Mouse (Mus musculus): ENCODE results near the gene Cep89. TPM values are rescaled to one million over a fixed set of nuclear protein-coding genes. Genes with fewer than 3 reads are reported as not detected.

Gene Cep89
- 10 to 100 TPM; 14.2 to 23.5 TPM for polyA plus RNA-seq (2017; shearing (Covaris generic))

DNA sequence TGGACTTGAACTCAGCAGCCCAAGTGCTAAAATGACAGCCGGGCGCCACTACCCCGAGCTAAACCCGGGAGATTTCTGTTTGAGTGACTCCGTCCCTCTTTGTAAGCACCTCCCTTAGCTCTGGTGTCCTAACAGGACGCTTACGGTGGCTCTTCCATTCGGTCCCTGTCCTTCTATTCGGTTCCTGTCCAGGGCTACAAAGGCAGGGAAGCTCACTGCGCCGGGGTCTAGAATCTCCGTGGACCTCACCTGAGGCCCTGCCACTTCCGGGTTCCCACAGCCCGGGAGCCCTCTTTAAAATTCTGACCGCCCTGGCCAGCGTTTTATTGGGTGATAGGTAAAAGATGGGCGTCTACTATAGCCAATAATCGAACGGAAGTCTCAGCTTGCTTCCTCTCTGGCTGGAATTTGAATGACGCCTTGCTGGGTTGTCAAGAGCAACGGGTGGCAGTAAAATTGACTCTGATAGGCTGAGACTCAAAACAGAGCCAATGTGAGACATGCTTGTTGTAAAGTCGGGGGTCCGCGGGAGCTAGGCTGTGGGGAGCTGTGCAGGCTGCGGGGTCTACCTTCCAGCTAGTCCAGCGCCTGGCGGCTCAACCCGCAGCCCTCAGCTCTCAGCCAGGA is at the start of gene Cep89, which contains the start of gene Faap24:
Gene Cep89, plus strand, starts transcription at position 494 of the 627 bp plus-strand sequence.
Gene Faap24, minus strand, starts transcription at position 295 of the 627 bp plus-strand sequence.
- ATAC-seq = peak; percentile 98

DNA sequence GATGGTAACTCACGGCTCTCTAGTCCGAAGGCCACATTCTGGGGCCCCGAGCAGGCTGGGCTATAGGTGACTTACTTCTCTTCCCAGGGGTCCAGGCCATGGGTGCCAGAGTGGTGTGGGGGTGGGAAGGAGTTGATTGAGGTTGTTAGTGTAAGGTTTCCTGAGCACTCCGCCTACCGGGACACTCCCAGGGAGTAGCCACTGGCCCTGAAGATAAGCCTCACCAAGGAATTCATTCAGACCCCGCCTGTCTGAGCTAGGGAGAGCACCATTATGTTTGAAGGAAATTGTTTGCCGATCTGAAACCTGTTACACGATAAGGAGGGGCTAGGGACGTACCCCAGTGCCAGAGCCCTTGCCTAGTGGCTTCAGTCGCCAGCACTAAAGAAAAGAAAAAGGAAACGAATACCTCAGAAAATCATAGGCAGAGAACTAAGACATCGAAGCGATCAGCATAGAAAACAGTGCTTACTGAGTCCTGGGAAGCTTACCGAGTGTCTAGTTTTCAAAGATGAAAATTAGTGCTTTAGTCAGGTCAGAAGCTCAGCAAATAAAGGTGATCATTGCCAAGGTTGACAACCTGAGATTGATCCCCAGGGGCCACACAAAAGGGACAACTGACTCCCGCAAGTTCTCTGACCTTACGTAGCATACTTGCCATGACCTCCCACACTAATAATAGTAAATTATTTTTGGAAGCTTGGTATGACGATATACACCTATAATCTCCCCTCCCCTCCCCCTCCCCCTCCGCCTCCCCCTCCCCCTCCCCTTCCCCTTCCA is 48.7 kb upstream of the Cep89 start:
- ATAC-seq = no peak

GRCm38 (mm10) chr7:35349022-35349421 is 47.8 kb upstream of the Cep89 start:
- ATAC-seq = no peak

- ATAC-seq = no peak
These were observed 46.8 kb upstream of the Cep89 start for GRCm38 (mm10) chr7:35349886-35350684.

- ATAC-seq = no peak
These were observed 45.7 kb upstream of the Cep89 start for GRCm38 (mm10) chr7:35351155-35351554.

DNA sequence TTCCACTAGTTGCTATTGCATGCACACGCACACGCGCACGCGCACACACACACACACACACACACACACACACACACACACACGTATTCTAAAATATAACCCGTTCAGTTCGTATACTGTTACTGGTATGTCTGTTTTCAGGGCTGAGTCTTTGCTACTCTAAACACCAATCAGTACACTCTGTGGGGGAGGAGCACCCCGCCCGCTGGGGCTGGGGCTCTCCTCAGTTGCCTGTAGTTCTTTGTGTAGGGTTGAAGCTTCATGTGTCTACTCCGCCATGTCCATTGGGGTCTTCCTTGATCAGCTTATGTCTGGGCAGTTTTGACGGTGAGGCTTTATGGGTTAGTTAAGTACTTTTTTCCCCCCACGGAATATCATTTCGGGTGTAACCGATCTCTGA is 43.5 kb upstream of the Cep89 start:
- no peak for ATAC-seq

DNA sequence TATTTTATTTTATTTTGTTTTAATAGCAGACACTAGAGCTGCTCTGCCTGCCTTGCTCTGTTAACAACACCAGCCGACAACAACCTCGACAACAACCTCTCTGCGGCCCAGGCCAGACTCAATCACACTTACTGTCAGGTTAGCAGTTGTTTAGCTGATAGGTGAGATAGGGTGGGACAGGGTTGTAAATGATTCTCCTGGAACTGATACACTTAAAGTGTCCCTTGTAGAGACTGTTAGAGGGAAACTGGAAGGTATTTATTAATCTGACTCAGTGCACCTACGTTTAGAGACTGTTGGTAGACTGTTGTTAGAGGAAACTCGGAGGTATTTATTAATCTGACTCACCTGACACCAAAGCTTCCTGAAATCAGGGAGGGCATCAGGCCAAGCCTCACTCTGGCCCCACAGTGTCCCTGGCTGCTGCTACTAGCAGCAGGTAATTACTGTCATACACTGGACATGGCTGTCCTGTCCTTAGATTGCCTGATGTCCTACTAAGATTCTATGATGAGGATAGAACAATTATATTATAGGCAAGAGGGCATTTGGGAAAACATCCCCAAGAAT is 41.4 kb upstream of the Cep89 start:
- no peak for ATAC-seq

DNA sequence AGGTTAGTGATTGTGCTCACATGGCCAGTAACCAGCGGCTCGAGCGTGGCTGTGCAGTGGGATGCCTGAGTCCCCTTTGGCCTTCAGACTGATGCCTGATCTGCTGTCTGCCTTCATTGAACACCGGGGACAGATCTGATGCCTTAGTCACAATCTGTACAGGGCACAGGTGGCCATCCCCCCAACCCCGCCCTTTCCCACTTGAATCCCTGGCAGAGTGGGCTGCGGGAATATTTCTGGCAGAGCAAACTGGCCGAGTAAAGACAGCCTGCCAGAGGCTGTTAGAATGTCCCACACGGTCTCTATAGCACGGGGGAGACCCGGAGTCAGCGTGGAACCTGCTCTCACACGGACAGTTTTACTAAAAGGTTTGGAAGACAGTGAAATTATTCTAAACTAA is 39.2 kb upstream of the Cep89 start:
- no peak for ATAC-seq

GRCm38 (mm10) chr7:35362253-35362652 is 34.6 kb upstream of the Cep89 start:
- no peak for ATAC-seq

DNA sequence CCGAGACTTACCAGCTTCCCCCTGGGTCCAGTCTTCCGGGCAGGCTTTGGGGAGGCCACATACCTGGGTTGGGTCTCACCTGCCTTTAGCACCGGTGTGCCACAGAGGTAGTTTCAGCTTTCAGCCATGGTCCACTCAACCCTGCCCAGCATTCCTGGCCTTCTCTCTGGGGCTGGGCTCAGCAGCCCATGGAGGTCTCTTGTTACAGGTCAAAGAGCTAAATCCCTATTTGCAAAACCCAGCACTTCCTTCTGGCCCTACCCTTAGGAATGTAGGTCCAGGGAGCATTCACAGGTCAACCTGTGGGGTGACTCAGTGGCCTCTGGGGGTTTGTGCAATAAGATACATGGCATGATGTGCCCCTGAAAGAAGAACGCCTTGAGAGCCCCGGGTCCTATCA is 34.0 kb upstream of the Cep89 start:
- no peak for ATAC-seq

GRCm38 (mm10) chr7:35365161-35365910 is 31.5 kb upstream of the Cep89 start:
- no peak for ATAC-seq

DNA sequence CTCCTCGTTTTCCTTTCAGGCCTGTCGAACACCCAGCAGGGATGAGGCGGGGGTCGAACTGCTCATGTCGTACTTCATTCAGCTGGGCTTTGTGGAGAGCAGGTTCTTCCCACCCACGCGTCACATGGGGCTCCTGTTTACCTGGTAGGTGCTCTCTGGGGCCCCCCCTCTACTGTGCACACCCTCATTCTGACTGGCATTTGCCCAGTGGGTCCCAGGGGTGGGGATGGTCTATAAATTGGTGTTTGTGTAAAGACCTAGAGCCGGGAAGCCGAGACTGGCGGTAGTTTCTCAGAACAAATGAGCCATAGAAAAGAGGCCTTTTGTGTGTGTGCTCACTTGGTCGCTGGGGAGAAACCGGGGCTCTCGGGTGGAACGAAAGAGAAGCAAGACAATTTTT is 25.7 kb upstream of the Cep89 start:
- no peak for ATAC-seq

GRCm38 (mm10) chr7:35372483-35373017 is 24.3 kb upstream of the Cep89 start:
- ATAC-seq = no peak

- no peak for ATAC-seq
These were observed 23.5 kb upstream of the Cep89 start for GRCm38 (mm10) chr7:35373146-35373989.

- no peak for ATAC-seq
These were observed 22.6 kb upstream of the Cep89 start for GRCm38 (mm10) chr7:35374265-35374664.

DNA sequence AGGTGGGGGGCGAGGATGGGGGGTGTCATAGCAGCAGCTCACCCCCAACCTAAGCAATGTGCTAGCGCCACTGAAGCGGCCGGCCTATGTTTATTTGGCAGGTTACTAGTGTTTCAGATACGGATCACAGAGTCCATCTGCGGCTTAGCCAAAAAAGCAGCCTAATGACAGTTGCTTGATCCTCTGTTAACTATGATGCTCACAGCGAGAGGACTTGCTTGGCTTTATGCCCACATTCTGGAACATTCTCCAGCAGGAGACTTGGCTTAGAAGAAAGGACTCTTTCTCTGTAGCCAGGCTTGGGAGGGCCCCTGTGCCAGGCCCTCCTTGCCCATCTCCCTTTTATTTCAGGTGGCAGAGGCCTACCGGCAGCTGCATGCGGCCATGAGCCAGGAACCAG is 20.2 kb upstream of the Cep89 start:
- ATAC-seq = no peak

GRCm38 (mm10) chr7:35379492-35380119 is 17.2 kb upstream of the Cep89 start:
- ATAC-seq = no peak

DNA sequence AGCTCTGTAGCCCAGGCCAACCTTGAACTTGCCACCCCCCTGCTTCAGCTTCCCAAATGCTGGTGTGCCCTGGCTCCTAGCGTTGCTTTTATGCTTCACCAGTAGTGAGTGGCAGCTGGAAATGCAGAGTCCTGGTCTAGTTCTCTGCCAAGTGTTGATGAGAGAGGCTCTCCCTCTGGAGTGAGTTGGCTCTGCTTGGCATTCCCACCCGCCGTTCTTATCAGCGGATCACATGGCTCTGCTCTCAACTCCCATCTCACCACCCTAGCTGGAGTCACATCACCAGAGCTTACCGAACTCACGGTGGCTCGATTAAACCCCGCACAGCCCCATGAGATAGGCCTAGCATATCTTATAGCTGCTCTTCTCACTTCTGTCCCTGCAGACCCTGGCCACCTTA is 16.5 kb upstream of the Cep89 start:
- no peak for ATAC-seq

- ATAC-seq = no peak
These were observed 15.0 kb upstream of the Cep89 start for GRCm38 (mm10) chr7:35381861-35382260.

DNA sequence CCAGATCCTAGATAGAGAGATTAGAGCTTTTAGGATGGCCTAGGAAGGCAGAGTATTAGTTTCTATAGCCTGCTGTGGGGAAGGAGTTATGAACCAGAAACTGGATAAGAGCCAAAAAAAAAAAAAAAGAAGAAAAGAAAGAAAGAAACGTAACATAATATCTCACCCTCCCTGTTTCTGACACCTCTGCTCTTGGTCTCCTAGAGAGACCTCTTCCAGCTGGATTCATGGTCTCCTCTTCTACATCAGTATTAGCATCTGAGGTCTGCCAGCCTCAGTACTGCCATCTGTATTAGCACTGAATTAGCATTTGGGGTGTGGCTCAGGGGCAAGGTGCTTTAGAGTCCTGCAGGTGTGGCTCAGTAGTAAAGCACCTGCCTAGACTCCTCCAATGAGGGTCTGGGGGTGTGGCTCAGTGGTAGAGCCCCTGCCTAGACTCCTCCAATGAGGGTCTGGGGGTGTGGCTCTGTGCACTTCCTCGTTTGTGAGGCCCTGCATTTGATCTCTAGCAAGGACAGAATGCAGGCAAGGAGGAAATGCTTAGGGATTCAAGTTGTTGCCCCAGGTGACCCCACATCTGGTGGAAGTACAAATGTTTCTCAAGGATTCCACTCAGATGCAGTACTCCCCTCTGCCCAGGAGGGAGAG is 14.0 kb upstream of the Cep89 start:
- ATAC-seq = no peak
